Mouse (Mus musculus): ENCODE measurements at regions not wholly inside any gene's neighbourhood (a gene's known extent, or its start where the extent isn't known, plus 50 kb on each side); places are given as distances from the start of the nearest gene placed in this dataset.

DNA sequence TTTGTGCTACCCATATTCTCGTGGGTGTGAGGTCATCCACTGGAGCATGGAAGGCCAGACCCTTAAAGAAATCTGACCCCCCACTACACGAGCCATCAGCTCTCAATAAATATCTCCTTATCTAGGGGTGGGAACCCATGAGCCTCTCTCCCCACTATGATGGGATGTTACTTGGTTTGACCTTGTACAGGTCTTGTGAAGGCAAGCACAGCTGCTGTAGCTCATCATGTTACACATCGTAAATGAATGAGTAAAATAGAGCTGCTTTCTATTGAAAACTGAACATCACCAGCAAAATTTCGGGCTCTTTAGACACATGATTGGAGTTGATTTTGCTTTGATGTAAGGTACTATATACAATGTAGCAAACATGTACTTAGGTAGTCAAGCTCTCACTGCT is 414.8 kb upstream of the Frg1 start:
- no peak for DNase-seq (ENCODE audit: low read depth in 3 of 3, low spot score in 3 of 3)
- ATAC-seq (ENCODE audit: insufficient read depth) = no peak
- no peak overlapping the region for H3K9ac ChIP-seq (replicated peaks)
- H3K9me3 ChIP-seq (ENCODE audit: control insufficient read depth, low read length) = no peaks in the 10 kb centered on the region
- 47% methylated on average over 4 of the region's 4 CpGs for WGBS (ENCODE audit: insufficient replicate concordance)
- no peaks in the 10 kb centered on the region for H3K36me3 ChIP-seq (replicated peaks; ENCODE audit: control insufficient read depth, insufficient read depth, low read depth)
- H3K27me3 ChIP-seq (ENCODE audit: control insufficient read depth, insufficient read depth, low read length) = no peaks in the 10 kb centered on the region
- TF ChIP-seq EP300 (IDR thresholded peaks at IDR 0.05; ENCODE audit: low read depth) (no peak), CTCF (IDR thresholded peaks at IDR 0.05; ENCODE audit: low read depth) (no peak)
- no peak overlapping the region for H3K27ac ChIP-seq
- no peaks in the 10 kb centered on the region for H3K4me1 ChIP-seq (replicated peaks; ENCODE audit: control insufficient read depth in 2 of 2, insufficient read depth in 2 of 2, low read length in 1 of 2)
- no peak overlapping the region for H3K4me2 ChIP-seq (ENCODE audit: low read depth)
- H3K4me3 ChIP-seq (ENCODE audit: insufficient read depth in 1 of 2, low read depth in 2 of 2, low read length in 2 of 2) = no peak overlapping the region

- TF ChIP-seq EP300 (IDR thresholded peaks at IDR 0.05; ENCODE audit: low read depth) (no peak), CTCF (IDR thresholded peaks at IDR 0.05; ENCODE audit: low read depth) (no peak)
- WGBS (ENCODE audit: insufficient replicate concordance) = 62% methylated on average over 6 of the region's 6 CpGs
- DNase-seq (ENCODE audit: low read depth in 3 of 3, low spot score in 3 of 3) (no peak), ATAC-seq (ENCODE audit: insufficient read depth) (no peak)
- Histone ChIP-seq H3K4me2 (ENCODE audit: low read depth) (no peak overlapping the region), H3K9me3 (ENCODE audit: control insufficient read depth, low read length) (no peaks in the 10 kb centered on the region), H3K4me1 (replicated peaks; ENCODE audit: control insufficient read depth in 2 of 2, insufficient read depth in 2 of 2, low read length in 1 of 2) (no peaks in the 10 kb centered on the region), H3K4me3 (ENCODE audit: insufficient read depth in 1 of 2, low read depth in 2 of 2, low read length in 2 of 2) (no peak overlapping the region), H3K9ac (replicated peaks) (no peak overlapping the region), H3K27ac (no peak overlapping the region), H3K27me3 (ENCODE audit: control insufficient read depth, insufficient read depth, low read length) (no peaks in the 10 kb centered on the region), H3K36me3 (replicated peaks; ENCODE audit: control insufficient read depth, insufficient read depth, low read depth) (no peaks in the 10 kb centered on the region)
These were observed 413.5 kb upstream of the Frg1 start for GRCm38 (mm10) chr8:41830407-41830806.

- no peaks in the 10 kb centered on the region for H3K36me3 ChIP-seq (replicated peaks; ENCODE audit: control insufficient read depth, insufficient read depth, low read depth)
- no peak overlapping the region for H3K4me2 ChIP-seq (ENCODE audit: low read depth)
- DNase-seq (ENCODE audit: low read depth in 3 of 3, low spot score in 3 of 3) = peak in 2 of 3 experiments; percentile 3
- no peak for ATAC-seq (ENCODE audit: insufficient read depth)
- no peaks in the 10 kb centered on the region for H3K9me3 ChIP-seq (ENCODE audit: control insufficient read depth, low read length)
- TF ChIP-seq CTCF (IDR thresholded peaks at IDR 0.05; ENCODE audit: low read depth) (peak; percentile 22; the same call in 1 of the 2 replicates), EP300 (IDR thresholded peaks at IDR 0.05; ENCODE audit: low read depth) (no peak)
- H3K4me3 ChIP-seq (ENCODE audit: insufficient read depth in 1 of 2, low read depth in 2 of 2, low read length in 2 of 2) = no peak overlapping the region
- H3K27ac ChIP-seq = no peak overlapping the region
- 13% methylated on average over 7 of the region's 7 CpGs for WGBS (ENCODE audit: insufficient replicate concordance)
- H3K9ac ChIP-seq (replicated peaks) = no peak overlapping the region
- no peaks in the 10 kb centered on the region for H3K4me1 ChIP-seq (replicated peaks; ENCODE audit: control insufficient read depth in 2 of 2, insufficient read depth in 2 of 2, low read length in 1 of 2)
- no peaks in the 10 kb centered on the region for H3K27me3 ChIP-seq (ENCODE audit: control insufficient read depth, insufficient read depth, low read length)
These were observed 408.1 kb upstream of the Frg1 start for GRCm38 (mm10) chr8:41824928-41825327.

- 44% methylated on average over 8 of the region's 8 CpGs for WGBS (ENCODE audit: insufficient replicate concordance)
- H3K9ac ChIP-seq (replicated peaks) = no peak overlapping the region
- no peaks in the 10 kb centered on the region for H3K36me3 ChIP-seq (replicated peaks; ENCODE audit: control insufficient read depth, insufficient read depth, low read depth)
- H3K4me1 ChIP-seq (replicated peaks; ENCODE audit: control insufficient read depth in 2 of 2, insufficient read depth in 2 of 2, low read length in 1 of 2) = no peaks in the 10 kb centered on the region
- no peak overlapping the region for H3K27ac ChIP-seq
- no peak for DNase-seq (ENCODE audit: low read depth in 3 of 3, low spot score in 3 of 3)
- TF ChIP-seq CTCF (IDR thresholded peaks at IDR 0.05; ENCODE audit: low read depth) = no peak
- H3K9me3 ChIP-seq (ENCODE audit: control insufficient read depth, low read length) = no peaks in the 10 kb centered on the region
- no peak overlapping the region for H3K4me3 ChIP-seq (ENCODE audit: insufficient read depth in 1 of 2, low read depth in 2 of 2, low read length in 2 of 2)
- no peaks in the 10 kb centered on the region for H3K27me3 ChIP-seq (ENCODE audit: control insufficient read depth, insufficient read depth, low read length)
- ATAC-seq (ENCODE audit: insufficient read depth) = no peak
- H3K4me2 ChIP-seq (ENCODE audit: low read depth) = no peak overlapping the region
These were observed 406.2 kb upstream of the Frg1 start for GRCm38 (mm10) chr8:41823041-41823440.

DNA sequence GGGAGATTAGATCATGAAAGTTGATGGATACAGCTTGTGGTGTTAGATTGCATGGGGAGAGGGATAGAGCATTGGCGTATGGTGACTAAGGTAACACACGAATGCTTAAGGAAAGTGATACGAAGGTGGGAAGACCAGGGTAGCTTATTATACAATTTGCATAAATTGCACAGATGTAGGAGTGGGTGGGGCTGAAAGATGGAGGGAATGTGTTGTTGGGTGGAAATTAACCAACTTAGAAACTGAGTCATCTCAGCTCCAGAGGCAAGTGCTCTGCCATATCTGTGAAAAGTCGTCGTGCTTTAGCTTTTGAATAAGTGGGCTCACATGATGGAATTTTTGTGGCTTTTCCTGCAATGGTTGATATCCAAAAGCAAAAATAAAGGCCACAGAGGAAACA is 404.8 kb upstream of the Frg1 start:
- no peak for ATAC-seq (ENCODE audit: insufficient read depth)
- H3K27ac ChIP-seq = no peak overlapping the region
- no peaks in the 10 kb centered on the region for H3K4me1 ChIP-seq (replicated peaks; ENCODE audit: control insufficient read depth in 2 of 2, insufficient read depth in 2 of 2, low read length in 1 of 2)
- TF ChIP-seq CTCF (IDR thresholded peaks at IDR 0.05; ENCODE audit: low read depth) = no peak
- no peak for TF ChIP-seq EP300 (IDR thresholded peaks at IDR 0.05; ENCODE audit: low read depth)
- H3K27me3 ChIP-seq (ENCODE audit: control insufficient read depth, insufficient read depth, low read length) = no peaks in the 10 kb centered on the region
- DNase-seq (ENCODE audit: low read depth in 3 of 3, low spot score in 3 of 3) = no peak
- no peak overlapping the region for H3K4me3 ChIP-seq (ENCODE audit: insufficient read depth in 1 of 2, low read depth in 2 of 2, low read length in 2 of 2)
- WGBS (ENCODE audit: insufficient replicate concordance) = 79% methylated on average over 5 of the region's 5 CpGs
- no peaks in the 10 kb centered on the region for H3K36me3 ChIP-seq (replicated peaks; ENCODE audit: control insufficient read depth, insufficient read depth, low read depth)
- no peak overlapping the region for H3K4me2 ChIP-seq (ENCODE audit: low read depth)
- H3K9me3 ChIP-seq (ENCODE audit: control insufficient read depth, low read length) = no peaks in the 10 kb centered on the region
- no peak overlapping the region for H3K9ac ChIP-seq (replicated peaks)

Data from liver, embryonic 14.5 days (tissue).